Mouse (Mus musculus) layer of hippocampus, postnatal 14 days (tissue): ENCODE results near the gene Kif18a. TPM values are rescaled to one million over a fixed set of nuclear protein-coding genes. Genes with fewer than 3 reads are reported as not detected.

Source experiments
- DNase-seq, 2 experiments: peaks; one replicate each; pipeline ENCODE4 v3.0.0; 2021 to 2022; ENCODE audit warnings: low spot score in 2 of 2, mixed read lengths in 1 of 2
- long read RNA-seq, 2 experiments: library from polyadenylated mRNA; stranded (forward); transcript quantifications; one replicate each; pipeline ENCODE4 v2.0.0; 2021
- total RNA-seq, 2 experiments: library from RNA; stranded (reverse); gene quantifications; 2 replicates each; pipeline ENCODE4 v1.2.3; 2021

Kif18a gene
- total RNA-seq: 1 to 10 TPM; 2.1 to 2.2 TPM
- long read RNA-seq, experiment 1, partial matches to known transcripts: 1 of 6 reads
- long read RNA-seq, experiment 1, other reads (novel, unspliced or antisense): 3 of 6 reads
- long read RNA-seq, experiment 2, partial matches to known transcripts: 0 of 5 reads
- long read RNA-seq, experiment 2, other reads (novel, unspliced or antisense): 1 of 5 reads

DNA sequence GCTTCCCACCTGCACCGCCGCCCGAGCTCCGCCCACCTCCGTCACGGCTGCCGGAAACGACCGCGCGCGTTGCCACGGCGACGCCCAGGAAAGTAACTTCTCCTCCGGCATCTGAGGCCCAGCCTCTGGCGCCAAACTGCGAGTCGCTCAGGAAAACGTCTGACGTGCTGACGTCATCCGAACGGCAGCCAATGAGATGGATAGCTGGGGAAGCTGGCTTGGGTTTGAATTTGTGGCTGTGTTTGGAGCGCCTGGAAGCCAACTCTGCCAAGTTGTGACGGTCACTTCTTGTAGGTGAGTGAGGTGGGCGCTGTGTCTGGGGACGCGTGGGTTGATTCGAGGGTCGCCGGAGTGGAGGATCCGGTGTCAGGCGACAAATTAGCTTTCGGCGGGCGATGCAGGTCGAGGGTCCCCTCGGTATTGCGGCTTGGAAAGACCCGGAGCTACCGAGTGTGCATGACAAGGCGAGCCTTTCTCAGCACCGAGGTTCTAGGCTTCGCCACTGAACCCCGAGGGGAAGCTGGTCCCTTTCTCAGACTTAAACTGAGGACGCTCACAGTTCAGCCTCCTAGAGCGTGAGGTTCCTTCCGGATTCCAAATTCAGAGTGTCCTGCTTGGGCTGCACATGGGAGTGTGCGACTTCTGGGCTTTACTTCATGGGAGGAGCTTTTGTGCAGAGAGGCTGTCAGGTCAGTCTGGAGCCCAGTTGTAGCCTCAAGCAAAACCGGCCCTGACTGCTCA lies at the start of gene Kif18a, which contains the start of gene Mettl15:
Gene Kif18a, plus strand, starts transcription at position 139 of the 741 bp plus-strand sequence.
Gene Mettl15, minus strand, starts transcription at position 149 of the 741 bp plus-strand sequence.
- peak; percentile 94 to 98 for DNase-seq

DNA sequence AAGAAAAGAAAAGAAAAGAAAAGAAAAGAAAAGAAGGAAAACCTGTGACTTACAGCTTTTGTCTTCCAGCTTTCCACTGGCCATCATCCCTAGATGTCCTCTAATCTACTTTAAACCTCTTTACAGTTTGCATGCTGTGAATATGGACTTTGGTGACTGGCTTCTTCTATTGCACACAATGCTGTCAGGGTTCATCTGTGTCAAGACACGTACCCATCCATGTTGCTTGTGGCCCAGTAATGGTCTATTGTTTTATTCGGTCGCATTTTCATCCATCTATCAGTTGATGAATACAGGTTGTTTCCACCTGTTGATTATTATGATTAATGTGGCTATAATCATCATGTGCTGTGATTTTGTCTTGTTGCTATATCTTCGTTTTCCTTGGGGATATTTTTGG lies 46.7 kb upstream of the Kif18a start:
- no peak for DNase-seq

DNA sequence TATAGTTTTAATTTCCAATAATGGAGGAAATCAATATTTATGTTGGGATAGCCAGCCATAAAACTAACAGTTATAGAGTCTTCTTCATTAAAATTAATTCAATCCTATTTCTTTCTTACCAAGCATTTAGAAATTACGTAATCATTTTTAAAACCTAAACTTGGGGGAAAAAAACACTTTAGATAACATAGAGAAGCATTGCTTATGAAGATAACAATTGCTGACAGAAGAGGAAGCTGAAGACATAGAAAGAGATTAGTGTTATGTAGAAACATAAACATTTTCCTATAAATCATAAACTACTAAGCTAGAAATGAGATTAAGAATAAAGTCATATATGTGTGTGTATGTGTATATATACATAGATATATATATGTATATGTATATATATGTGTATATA lies 44.8 kb upstream of the Kif18a start:
- DNase-seq: no peak

DNA sequence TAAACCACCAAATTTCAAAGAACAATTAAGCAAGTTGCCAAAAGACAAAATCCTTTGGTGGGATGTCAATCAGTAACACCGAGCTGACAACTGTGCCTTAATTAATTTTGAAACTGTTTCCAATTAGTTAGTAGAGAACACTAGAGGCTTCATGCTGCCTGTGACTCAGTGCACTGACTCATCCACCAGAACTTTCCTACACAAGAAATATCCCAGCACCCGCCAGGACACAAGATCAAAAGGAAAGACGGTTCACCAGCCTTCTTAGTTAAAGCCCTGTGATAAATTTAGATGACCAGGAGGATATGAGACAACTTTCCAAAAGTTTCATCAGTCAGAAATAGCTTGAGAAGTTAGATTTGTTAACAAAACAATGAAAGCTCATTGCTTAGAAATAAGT lies 38.6 kb upstream of the Kif18a start:
- DNase-seq: peak in 1 of 2 experiments; percentile 3

DNA sequence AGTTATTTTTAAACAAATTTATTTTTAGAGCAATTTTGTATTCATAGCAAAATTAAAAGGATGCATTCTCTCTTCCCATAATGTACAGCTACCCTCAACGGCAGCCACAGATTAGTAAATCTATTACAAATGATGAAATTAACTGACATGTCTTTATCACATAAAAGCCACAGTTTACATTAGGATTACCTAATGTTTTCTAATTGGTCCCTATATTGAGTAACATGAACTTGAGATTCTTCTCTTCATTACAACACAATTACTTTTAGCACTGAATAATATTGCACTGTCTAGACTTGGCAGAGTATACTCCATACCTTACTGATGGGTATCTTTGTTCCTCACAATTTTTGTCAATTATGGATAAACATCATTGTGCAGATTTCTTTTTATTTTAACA lies 17.8 kb upstream of the Kif18a start:
- DNase-seq: no peak

DNA sequence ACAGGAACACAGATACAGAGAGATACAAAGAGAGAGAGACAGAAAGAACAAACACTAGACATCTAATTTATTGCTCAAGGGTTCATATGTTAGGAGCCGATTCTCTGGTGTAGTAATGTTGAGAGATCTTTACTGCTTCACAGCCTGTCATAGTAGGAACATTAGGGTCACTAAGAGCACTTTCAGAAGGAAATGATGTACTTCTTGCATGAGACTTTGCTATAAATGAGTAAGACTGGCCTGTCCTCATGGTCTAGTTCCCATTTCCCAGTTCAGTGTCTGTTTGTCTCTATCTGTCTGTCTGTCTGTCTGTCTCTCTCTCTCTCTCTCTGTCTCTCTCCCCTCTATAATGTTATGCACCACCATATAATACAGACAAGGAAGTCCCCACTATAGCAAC lies 7.4 kb upstream of the Kif18a start:
- DNase-seq: no peak

DNA sequence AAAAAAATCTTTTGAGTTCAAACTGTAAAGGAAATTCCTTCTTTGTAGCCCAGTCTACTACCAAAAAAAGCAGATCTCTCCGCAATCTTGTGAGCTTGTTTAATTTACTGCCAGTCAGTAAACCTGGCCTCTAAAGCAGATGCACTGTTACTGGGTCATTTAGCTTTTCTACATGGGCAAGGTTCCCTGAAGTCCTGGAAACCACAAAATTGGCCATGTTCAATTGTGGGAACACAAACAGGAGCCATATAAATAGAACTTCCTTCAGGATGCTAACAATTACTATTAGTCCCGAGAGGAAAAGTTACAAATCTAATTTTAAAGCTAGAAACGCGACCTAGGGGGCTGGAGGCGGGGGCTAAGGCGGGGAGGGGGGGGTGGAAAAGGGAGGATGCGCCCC lies 2.9 kb upstream of the Kif18a start:
- DNase-seq: no peak

DNA sequence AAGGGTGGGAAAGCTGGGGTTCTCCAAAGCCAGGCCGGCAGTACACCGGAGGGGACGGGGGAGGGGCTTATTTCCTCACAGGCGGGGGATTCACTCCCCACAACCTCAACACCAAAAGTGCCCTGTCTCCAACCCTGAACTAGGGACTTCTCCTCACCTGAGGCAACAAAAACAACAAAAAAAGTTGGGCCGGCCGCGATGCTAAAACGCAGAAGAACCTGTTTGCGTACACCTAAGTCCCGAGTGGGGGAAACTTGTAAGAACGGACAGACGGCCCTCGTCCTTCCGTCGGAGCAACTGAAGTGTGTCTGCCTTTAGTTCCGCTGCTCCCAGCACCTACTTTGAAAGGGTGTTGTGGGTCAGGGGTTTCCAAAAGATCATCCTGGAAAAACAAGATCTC lies 2.5 kb upstream of the Kif18a start:
- peak; percentile 28 to 43 for DNase-seq

DNA sequence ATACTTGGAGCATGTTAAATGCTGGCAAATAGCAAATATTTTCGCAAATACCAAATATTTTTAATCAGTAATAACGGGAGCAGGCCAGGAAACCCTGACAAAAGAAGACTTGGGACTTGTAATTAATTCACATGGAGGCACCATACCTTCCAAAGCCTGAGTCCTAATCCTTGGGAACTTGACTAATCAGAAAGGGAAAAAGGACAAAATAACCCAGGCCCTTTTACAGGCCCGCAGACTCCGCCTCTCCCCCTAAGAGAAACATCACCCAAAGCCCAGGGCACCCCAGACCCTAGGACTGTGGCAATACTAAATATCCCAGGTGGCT lies 302 bp upstream of the Kif18a start:
- no peak for DNase-seq

DNA sequence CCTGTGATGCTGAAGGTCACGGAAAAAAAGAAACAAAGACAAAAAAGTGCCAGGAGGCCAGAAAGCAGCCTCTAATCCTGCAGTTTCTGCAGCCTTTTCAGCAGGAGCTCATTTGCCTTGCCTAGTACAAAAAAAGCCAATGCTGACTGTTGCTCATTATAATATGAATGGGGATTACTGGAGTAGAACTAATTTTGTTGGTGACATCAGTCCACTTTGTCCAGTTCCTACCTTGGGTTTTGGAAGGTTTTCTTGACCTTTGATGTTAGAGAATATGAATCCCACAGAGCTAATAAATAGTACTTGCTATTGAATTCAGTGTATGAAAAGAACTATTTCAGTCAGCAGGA lies 778 bp downstream of the Kif18a start:
- no peak for DNase-seq

DNA sequence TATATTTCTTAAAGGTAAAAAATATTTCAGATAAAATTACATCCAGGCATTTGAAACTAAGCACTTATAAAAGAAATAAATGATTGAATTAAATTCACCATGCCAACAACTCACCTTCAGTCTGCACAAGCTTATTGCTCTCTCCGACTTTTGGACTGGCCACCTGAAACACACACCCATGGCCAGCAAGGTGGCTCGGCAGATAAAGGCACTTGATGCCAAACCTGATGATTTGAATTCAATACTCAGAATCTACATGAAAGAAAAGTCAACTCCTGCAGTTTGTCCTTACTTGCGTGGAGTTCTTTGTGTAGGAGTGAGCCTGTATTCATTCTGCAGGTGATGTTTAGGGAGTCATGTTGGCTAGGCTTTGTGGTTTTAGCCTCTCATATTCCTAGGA lies 3.6 kb downstream of the Kif18a start:
- no peak for DNase-seq

DNA sequence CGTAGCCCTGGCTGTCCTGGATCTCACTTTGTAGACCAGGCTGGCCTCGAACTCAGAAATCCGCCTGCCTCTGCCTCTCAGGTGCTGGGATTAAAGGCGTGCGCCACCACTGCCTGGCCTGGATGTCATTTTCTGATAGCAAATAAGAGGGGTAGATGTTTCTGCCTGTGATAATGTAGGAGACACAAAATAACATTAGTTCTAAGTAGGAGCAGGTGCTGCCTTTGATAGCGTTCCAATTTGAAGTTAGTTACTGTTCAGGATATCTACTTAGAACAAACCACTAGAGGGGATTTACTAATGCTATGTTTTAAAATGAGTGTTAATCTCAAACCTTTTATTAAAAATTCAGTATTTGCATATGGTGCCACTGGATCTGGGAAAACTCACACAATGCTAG lies 8.8 kb downstream of the Kif18a start:
- no peak for DNase-seq

DNA sequence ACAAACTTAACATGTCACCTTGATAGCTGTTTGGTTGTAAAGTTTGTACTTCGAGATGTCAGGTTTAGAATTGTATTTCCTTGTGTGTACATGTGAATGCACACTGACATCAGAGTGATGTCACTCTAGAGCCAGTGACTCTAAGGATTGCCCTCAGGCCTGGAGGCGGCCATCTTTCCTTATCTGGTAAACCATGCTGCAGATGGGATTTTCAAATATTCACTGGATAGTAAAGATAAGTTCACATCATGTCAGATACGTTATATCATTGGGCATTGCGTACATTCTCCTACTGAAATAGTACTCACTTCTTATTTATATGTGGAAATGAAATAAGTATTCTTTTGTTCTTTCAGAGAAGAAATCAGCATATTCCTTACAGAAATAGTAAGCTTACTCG lies 15.7 kb downstream of the Kif18a start:
- no peak for DNase-seq

DNA sequence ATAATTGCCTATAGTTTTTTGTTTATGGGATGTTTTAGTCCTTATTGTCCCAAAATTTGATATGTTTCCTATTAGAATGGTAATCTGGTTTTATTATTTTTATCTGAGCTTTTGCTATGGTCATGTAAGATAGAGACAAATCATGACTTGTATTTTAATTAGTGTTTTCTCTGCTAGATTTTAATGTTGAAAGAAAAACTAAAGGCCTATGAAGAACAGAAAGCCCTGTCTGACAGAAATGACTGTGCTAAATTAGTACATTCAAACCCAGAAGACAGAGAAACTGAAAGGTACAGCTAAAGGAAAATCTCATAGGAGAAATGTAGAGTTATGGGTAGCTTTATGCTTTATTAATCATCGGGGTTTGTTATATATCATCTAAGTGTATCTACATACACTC lies 17.6 kb downstream of the Kif18a start:
- DNase-seq: no peak

DNA sequence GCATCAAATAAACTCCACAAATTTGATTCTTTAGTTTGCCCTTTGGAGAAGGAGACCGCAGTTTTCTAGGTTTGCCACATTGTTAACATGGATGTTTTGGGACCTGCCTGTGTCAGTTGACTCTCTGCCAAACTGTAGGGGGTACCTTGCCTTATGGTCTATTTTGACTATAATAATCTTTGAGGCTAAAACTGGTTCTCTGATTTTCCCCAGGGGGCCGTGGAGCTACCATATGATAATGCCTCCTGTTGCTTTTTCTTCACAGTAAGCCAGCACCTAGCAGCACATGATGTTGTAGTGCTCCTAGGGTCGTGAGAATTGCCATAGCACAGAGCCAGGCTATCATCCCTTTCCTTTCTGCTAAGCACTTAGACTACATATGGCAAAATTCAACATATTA lies 21.7 kb downstream of the Kif18a start:
- no peak for DNase-seq

DNA sequence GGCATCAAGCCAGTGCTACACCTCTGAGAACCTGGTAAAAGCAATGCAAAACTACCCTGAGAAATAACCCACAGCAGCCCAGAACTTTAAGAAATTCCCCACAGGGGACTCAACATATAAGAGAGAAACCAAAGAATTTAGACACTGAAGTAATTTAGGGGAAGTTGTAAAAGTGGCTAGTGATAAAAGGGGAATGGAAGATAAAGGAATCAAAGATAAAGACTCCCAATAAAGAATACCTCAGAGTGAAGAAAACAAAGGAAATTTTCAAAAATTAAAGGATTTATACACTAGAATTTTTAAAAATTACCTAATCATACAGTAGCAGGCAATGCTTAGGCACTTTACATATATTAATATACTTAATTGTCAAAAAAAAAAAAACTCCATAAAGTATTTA lies 23.1 kb downstream of the Kif18a start:
- no peak for DNase-seq

DNA sequence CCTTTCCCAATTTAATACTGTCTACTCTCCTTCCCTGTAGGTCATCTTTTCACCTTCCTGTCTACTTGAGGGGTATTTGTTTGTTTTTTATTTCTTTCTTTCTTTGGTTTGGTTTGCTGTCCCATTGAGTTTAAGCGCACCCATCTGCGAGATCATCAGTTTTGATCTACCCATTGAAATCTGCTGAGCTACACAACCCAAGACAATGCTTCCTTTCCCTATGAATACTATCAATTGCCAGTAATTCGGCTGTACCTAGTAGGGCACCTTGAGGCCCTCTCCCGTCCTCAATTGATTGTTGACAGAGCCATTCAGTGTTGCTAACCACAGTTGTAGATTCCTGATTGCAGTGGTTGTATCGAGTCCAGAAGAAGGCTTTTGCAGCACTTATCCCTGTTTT lies 30.8 kb downstream of the Kif18a start:
- no peak for DNase-seq

DNA sequence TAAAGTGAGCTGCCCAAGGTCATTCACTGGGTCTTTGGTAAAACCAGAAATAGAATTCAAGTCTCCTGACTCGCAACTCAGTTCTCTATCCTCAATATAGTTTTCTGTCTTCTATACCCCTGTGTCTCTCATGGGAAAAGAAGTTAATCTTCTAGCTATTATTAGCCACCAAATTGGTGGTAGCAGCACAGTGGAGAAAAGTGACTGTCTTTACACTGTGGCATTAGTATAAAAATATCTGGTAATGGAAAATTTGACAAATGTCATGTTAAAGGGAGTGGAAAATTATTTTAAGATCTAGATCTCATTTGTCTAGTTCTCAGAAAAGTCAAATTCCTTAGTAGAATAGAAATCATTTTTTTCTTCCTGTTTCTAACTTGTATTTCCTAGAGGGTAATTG lies 51.3 kb downstream of the Kif18a start:
- no peak for DNase-seq

DNA sequence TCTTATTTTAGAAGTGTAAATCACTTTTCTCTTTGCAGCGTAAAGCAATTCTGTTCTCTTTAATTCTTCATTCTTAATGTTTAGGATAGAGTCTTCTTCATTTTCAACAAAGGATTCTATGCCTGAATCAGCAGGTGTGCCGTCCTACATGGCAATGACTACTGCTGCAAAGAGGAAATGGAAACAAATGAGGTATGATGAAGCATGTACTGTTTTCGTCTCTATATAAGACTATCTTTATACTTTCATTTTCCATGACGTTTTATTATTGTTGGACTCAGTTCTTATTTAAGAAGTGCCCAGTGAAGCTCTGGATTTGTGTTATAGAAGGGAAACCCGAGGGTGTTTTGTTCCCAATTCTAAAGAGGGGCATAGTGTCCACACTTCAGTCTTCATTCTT lies 53.7 kb downstream of the Kif18a start:
- DNase-seq: no peak

DNA sequence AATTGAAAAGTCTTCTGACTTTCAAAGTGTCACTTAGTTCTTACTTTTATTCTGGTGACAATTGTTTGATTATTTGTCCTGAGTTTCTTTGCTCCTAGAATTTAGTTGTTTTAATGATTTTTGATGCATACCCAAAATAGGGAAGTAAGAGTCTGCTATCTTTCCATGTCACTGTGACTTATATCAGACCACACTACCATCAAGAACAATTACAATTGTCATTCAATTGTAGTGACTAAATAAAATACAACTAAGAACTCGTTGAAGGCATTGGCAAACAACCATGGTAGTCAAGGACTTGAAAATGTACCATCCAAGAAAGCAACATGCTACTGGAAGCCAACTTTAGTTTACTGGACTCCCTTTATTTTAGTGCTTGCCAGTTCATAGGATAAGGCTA lies 55.2 kb downstream of the Kif18a start:
- DNase-seq: no peak

DNA sequence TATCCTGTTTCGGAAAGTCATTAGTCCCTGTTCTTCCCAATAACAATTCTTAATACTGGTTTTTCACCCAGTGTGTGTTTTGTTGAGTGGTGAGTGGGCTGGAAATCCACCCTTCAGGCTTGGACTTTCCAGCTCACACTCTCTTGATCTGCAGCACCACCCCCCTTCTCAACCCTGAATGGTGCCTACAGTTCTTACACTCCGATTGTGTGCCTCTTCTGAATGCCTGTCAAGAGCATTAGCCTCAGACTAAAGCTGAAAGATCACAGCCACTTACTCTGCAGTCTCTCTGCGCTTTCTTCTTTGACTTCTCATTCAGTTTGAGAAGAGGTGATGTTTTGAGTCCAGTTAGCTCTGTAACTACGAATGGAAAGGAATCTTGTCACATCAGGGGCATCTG lies 64.8 kb downstream of the Kif18a start:
- DNase-seq: no peak

DNA sequence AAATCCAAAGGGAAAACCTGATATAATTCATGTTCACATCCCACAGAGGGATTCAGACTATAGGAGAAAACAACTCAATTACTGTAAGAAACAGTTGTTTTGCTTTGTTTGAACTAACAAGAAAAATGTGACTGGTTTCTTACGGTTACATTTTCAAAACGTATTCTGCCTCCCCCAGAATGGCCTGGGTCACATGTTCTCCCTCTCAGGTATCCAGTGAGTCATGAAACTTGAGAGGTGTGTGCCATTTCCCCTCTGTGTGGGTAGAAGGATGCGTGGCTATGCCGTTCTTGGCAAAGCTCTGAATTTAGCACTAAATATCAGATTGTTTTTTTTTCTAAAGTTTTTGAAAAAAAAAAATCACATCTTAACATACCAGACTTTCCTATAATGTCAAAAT lies 68.2 kb downstream of the Kif18a start:
- DNase-seq: no peak

DNA sequence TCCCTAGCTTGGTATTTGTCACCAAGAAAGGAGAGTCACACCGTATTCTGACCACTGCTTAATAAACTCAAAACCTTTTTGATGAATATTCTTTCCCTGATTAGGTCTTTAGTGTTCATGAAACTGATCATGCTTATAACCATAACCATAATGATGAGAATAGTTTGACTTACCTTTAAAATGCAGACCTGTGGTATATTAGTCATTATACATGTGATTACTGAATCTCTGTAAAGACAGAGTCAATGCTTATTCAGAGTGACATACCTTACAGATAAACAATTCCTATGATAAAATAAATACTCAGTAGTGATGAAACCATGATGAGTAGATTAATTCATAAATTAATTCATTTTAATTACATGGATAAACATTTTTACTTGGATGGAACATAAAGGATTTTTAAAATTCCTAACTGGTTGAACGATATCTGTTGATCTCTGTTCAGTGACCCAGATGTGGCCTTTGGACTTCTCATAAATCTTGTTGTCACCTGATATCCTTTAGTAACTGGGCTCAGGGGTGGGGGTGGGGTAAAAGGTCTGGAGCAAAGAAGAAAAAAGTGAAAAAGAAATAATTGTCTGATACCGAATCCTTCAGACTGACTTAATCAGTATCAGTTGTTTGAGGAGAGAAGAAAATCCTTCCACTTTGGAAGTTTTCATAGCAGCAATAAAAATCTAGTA lies 78.1 kb downstream of the Kif18a start:
- DNase-seq: no peak
